Mouse (Mus musculus): Measurements from ENCODE around the gene Zfp804b. TPM values are rescaled to one million over a fixed set of nuclear protein-coding genes. Genes with fewer than 3 reads are reported as not detected.
A peak's percentile ranks its signal among the peaks of the same experiment; 100 is the strongest.
"Not testable (repeated sequence)": the region's sequence is repeated elsewhere in the genome, so short reads cannot be mapped to it uniquely, and the experiment has no call there.

The Zfp804b gene
- 0.26 and 0.66 TPM in 2 replicates for polyA plus RNA-seq (2012; rRNA removed)

DNA sequence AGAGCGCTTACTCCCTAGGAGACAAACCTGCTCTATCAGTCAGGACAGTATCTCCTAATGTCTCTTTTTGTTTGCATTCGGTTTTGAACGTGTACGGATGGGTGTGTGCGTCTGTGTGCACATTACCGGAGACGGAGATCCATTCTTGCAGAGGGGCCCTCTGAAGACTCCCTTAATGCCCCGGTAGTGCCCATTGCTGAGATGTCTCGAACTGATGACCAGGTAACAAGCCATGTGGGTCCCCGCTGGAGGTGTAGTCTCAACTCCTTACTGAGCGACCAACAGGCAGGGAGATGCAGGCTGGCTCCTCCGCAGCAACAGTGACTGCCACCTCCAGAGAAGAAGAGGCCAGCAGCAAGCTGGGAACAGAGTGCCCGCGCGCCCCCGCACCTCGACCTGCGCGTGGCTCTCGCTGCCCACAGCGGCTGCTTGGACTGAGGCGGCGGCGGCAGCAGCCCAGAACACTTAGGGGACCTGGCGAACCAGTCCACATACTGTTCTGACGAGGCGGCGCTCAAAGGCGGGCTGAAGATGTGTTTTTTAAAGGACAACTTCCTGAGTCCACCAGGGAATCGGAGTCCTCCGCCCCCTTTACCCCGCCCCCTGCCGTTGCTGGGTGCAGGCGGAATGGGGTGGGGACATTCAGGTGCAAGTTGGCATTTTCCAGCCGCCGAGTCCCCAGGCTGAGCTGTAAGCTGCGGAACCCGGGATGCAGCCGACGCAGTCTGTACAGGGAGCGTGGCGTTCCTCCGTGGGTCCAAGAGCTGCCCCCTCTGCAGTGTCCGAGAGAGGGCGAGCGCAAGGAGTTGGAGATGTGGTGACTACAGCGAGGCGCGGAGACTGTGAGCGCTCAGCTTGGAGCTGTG lies at the start of gene Zfp804b:
Gene Zfp804b, minus strand, starts transcription at position 612 of the 866 bp plus-strand sequence.
- DNase-seq (ENCODE audit: low read depth): peak; percentile 76
- TF ChIP-seq POLR2A (IDR thresholded peaks at IDR 0.05; ENCODE audit: borderline replicate concordance, extremely low read depth, insufficient read depth, insufficient read length, poor library complexity, severe bottlenecking) (no peak), CTCF (IDR thresholded peaks at IDR 0.05; ENCODE audit: borderline replicate concordance, extremely low read depth, insufficient read depth, insufficient read length) (peak; percentile 30; the same call in 1 of the 2 replicates)

DNA sequence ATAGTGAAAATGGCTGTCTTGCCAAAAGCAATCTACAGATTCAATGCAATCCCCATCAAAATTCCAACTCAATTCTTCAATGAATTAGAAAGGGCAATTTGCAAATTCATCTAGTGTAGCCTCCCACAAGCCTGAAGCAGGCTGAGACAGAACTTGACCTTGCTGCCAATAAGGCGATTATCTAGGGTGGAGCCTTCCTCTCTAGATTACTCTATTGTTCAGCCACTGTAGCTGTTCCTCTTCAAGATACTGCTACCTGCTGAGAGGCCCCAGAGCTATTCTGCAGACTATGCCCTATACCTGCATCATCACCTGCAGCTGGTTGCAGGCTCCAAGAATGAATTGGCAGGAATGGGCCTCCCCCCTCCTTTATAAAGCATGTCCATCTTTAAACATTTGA lies 20.1 kb upstream of the Zfp804b start:
- DNase-seq (ENCODE audit: low read depth): not testable (repeated sequence)

DNA sequence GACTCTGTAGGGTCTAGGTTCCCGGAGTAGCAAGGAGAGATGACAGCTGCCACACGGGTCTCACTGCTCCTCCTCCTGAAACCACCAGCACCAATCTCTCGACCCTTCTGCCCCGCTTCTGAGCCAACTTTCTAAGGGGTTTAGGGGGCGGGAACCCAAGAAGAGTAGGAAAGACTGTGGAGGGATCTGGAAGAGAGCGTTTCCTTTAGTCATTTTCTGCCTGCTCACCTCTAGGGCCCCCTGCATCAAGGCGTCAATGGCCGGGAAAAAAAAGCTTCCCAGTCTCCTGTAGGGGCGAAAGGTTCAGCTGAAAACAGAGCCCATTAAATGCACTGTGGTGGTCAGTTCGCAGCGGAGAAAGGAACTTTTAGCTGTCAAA lies 444 bp upstream of the Zfp804b start:
- no peak for DNase-seq (ENCODE audit: low read depth)
- TF ChIP-seq CTCF (IDR thresholded peaks at IDR 0.05; ENCODE audit: borderline replicate concordance, extremely low read depth, insufficient read depth, insufficient read length) (no peak), POLR2A (IDR thresholded peaks at IDR 0.05; ENCODE audit: borderline replicate concordance, extremely low read depth, insufficient read depth, insufficient read length, poor library complexity, severe bottlenecking) (no peak)

DNA sequence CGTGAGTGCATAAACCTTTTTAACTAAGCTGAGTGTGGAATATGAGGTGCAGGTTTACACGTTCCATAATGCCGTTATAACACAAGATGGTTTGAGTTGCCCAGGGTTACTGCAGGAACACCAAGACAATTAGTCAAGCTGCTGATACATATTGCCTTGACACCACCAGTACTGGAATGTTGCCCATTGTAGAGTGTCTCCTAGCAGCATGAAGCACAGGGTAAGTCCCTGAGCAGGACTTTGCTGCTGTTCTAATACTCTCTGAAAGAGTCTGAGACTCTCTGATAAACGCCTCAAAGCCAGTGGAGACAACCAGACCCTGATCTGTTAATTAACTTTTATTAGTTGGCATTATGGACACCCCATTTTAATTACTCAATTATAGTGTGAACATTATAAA lies 19.0 kb downstream of the Zfp804b start:
- DNase-seq (ENCODE audit: low read depth): peak; percentile 36
- no peak for TF ChIP-seq CTCF (IDR thresholded peaks at IDR 0.05; ENCODE audit: borderline replicate concordance, extremely low read depth, insufficient read depth, insufficient read length)
- no peak for TF ChIP-seq POLR2A (IDR thresholded peaks at IDR 0.05; ENCODE audit: borderline replicate concordance, extremely low read depth, insufficient read depth, insufficient read length, poor library complexity, severe bottlenecking)

DNA sequence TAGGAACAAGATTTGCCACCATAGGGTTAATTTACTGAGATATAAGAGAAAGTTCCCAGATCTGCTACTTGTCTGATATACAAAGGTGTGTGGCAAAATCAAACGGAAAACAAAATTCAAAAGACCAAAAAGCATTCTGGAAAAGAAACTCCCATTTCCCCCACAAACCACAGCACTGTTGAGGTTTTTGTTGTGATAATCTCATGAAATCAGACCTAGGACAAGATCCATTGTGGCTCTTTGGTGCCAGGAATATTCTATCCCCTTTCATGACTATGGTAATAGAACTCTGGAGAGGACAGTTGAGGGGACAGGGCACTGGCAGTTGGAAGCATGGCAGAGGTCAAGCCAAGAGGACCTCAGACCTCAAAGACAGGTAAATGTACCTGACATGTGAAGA lies 40.7 kb downstream of the Zfp804b start, which contains the start of gene Tex47:
Gene Tex47, plus strand, starts transcription at position 301 of the 400 bp plus-strand sequence.
- TF ChIP-seq POLR2A (IDR thresholded peaks at IDR 0.05; ENCODE audit: borderline replicate concordance, extremely low read depth, insufficient read depth, insufficient read length, poor library complexity, severe bottlenecking): no peak
- DNase-seq (ENCODE audit: low read depth): no peak

DNA sequence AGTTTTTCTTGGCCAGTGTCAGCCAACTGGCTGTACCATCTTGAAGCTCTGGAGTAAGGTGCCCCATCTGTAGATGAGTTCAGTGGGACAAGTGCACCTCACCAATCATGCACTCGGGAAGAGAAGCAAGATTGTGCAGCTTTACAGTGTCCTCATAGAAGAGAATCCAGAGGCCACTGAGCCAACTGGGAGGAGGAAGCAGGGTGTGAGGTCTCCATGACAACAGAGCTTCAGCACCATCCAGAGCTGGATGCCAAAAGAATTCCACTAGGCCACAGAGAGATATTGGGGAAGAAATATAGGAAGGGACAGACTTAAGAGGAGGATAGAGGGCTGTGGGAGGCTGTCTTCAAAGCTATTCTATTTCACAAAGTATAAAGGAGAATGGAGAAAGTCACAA lies 41.6 kb downstream of the Zfp804b start:
- DNase-seq (ENCODE audit: low read depth): peak; percentile 23

DNA sequence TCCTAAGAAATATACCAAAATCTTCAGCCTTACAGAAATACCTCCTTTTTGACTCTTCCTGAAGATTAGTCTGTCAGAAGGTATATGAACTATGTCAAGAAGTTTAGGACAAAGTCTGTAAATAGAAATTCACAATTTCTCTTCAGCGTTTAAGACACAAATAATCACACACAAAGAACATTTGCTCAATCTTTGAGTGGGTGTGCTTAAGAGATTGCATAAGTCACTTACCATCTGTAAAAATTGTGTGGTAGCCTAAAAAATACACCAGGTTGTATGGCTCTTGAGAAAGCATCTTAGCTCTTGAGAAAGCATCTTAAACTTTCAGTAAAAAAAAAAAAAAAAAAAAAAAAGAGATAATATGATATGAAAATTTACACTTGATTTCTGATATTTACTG lies 60.2 kb downstream of the Zfp804b start:
- no peak for DNase-seq (ENCODE audit: low read depth)
- TF ChIP-seq CTCF (IDR thresholded peaks at IDR 0.05; ENCODE audit: borderline replicate concordance, extremely low read depth, insufficient read depth, insufficient read length): no peak
- TF ChIP-seq POLR2A (IDR thresholded peaks at IDR 0.05; ENCODE audit: borderline replicate concordance, extremely low read depth, insufficient read depth, insufficient read length, poor library complexity, severe bottlenecking): no peak

More for the DNA sequence above, 41.6 kb downstream of the Zfp804b start:
- TF ChIP-seq CTCF (IDR thresholded peaks at IDR 0.05; ENCODE audit: borderline replicate concordance, extremely low read depth, insufficient read depth, insufficient read length) (no peak), POLR2A (IDR thresholded peaks at IDR 0.05; ENCODE audit: borderline replicate concordance, extremely low read depth, insufficient read depth, insufficient read length, poor library complexity, severe bottlenecking) (no peak)

DNA sequence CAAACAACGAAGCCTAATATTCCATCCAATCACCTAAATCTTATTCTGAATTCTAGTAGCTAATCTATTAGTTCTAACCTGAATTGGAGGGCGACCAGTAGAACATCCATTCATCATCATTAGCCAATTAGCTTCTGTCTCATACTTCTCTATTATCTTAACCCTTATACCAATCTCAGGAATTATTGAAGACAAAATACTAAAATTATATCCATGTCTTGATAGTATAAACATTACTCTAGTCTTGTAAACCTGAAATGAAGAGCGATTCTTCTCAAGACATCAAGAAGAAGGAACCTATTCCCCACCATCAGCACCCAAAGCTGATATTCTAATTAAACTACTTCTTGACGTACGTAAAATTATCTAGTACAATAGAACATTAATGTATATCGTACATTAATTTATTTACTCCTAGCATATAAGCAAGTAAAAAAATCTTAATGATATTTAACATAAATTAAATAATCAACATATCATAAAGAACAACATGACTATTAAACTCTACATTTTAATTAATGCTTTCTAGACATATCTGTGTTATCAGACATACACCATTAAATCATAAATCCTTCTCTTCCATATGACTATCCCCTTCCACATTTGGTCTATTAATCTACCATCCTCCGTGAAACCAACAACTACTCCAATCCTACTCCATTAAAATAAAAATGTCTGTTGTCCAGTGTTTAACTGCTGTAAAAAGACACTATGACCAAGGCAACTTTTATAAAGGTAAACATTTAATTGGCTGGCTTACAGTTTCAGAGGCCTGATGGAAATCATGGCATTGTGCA lies 67.7 kb downstream of the Zfp804b start:
- no peak for DNase-seq (ENCODE audit: low read depth)

DNA sequence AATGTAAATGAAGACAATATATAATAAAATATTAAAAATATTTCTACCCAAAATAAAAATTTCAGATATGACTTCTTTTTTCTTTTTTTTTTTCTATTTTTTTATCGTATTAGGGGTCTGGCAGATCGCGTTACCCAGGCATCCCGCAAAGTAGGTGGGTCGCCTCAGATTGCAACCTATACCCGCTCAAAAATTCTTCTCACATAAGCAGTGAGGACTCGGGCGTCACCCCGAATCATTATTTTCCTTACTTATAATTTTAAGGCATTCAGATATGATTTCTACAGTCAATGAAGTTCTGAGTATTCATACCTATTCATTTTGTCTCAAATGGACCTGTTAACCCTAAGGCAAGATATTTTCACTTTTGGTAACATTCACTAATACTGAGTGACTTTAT lies 167.0 kb downstream of the Zfp804b start:
- TF ChIP-seq POLR2A (IDR thresholded peaks at IDR 0.05; ENCODE audit: borderline replicate concordance, extremely low read depth, insufficient read depth, insufficient read length, poor library complexity, severe bottlenecking) (no peak), CTCF (IDR thresholded peaks at IDR 0.05; ENCODE audit: borderline replicate concordance, extremely low read depth, insufficient read depth, insufficient read length) (no peak)
- DNase-seq (ENCODE audit: low read depth): no peak

More for the DNA sequence above, 67.7 kb downstream of the Zfp804b start:
- TF ChIP-seq POLR2A (IDR thresholded peaks at IDR 0.05; ENCODE audit: borderline replicate concordance, extremely low read depth, insufficient read depth, insufficient read length, poor library complexity, severe bottlenecking) (no peak), CTCF (IDR thresholded peaks at IDR 0.05; ENCODE audit: borderline replicate concordance, extremely low read depth, insufficient read depth, insufficient read length) (no peak)

DNA sequence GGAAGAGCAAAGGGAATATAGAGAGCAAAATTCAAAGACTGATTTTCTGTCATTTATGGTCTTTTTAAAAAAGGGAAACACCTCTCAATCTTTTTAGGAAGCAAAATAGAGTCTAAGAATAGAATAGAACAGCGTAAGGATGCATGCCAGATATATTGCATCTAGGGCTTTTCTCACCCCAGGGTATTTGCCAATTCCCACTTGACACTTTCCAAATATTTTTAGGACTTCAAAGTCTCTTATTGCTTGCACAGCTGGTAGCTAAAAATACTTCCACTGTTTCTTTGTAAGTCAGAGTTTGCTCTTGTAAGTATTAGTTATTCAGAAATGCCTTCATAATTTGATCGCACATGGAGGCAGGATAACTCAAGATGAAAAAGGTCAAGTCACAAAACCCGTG lies 204.9 kb downstream of the Zfp804b start:
- DNase-seq (ENCODE audit: low read depth): peak; percentile 3
- TF ChIP-seq CTCF (IDR thresholded peaks at IDR 0.05; ENCODE audit: borderline replicate concordance, extremely low read depth, insufficient read depth, insufficient read length) (no peak), POLR2A (IDR thresholded peaks at IDR 0.05; ENCODE audit: borderline replicate concordance, extremely low read depth, insufficient read depth, insufficient read length, poor library complexity, severe bottlenecking) (no peak)

DNA sequence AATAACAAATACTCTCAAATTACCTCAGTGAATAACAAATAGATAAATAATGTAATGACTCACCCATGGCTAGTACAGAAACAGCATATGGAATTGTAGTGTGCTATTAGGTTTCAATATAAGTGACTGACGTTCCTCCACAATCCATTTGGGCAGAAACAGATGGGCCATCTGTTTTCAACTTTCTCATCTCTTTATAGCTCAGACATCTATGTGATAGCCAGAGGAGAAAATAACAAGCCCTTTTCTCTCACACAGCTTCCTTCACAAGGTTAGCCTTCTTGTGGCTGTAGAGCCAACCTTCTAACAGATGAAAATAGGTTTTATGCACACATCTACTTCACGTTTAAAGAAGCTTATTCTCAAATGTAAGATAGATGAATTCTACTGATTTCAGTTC lies 242.2 kb downstream of the Zfp804b start:
- TF ChIP-seq POLR2A (IDR thresholded peaks at IDR 0.05; ENCODE audit: borderline replicate concordance, extremely low read depth, insufficient read depth, insufficient read length, poor library complexity, severe bottlenecking) (no peak), CTCF (IDR thresholded peaks at IDR 0.05; ENCODE audit: borderline replicate concordance, extremely low read depth, insufficient read depth, insufficient read length) (no peak)
- DNase-seq (ENCODE audit: low read depth): peak; percentile 46
